Mouse (Mus musculus): ENCODE measurements around the gene Hist1h2aa.

Hist1h2aa gene

GRCm38 (mm10) chr13:23946254-23946653 is 12.0 kb downstream of the Hist1h2aa start:
- no peak for DNase-seq (ENCODE audit: low spot score)

- DNase-seq (ENCODE audit: low spot score), result no peak
These were observed 15.4 kb downstream of the Hist1h2aa start for GRCm38 (mm10) chr13:23949484-23950246.

GRCm38 (mm10) chr13:23950928-23951327 is 16.7 kb downstream of the Hist1h2aa start:
- no peak for DNase-seq (ENCODE audit: low spot score)

GRCm38 (mm10) chr13:23959776-23960175 is 25.5 kb downstream of the Hist1h2aa start:
- no peak for DNase-seq (ENCODE audit: low spot score)

- DNase-seq (ENCODE audit: low spot score), result no peak
These were observed 30.6 kb downstream of the Hist1h2aa start for GRCm38 (mm10) chr13:23964909-23965308.

GRCm38 (mm10) chr13:23971870-23972269 is 37.6 kb downstream of the Hist1h2aa start:
- DNase-seq (ENCODE audit: low spot score), result no peak

- DNase-seq (ENCODE audit: low spot score), result no peak
These were observed 38.0 kb downstream of the Hist1h2aa start for GRCm38 (mm10) chr13:23972271-23972670.

Data from urinary bladder, postnatal 10 days (tissue).